ENCODE assay signal across 12 mouse cellular contexts in the genomic region with DNA sequence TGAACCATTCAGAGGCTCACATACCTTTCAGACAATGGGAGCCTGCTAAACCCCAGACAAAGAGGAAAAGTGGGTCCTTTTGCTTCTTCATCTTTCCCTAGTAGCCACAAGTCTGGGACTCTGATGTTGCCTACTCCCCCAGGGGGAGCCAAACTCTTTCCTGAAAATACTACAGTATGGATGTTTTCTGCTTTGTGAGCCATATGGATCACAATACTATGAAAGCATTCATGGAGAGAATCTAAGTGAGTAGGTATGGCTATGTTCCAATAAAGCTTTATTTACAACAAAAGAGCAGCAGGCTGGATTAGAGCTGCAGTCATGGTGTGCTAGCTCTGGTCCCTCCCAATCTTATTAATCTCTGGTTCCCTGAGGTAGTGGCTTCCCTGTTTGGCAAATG.
DNase-seq lines count a peak whose midpoint lies in the region; ATAC-seq lines count a peak whose summit lies in the region.
"Had no signal": no experiment of that assay in that cellular context is flagged by ENCODE, and none has a peak within 500 bp of the region (broad histone marks: within the 10 kb centered on the region; RNA-seq: fewer than 3 reads in every experiment).

No protein-coding gene starts in this region.

- peaks cover 3% of the 10 kb centered on the region for H3K9me3 ChIP-seq in forebrain, embryonic 10.5 days
- H3K9me3 ChIP-seq in forebrain, embryonic 11.5 days (ENCODE audit: control insufficient read depth, low read length): no peaks in the 10 kb centered on the region
- H3K9me3 ChIP-seq in midbrain, embryonic 14.5 days (ENCODE audit: control insufficient read depth, low read length): no peaks in the 10 kb centered on the region
- H3K9me3 ChIP-seq in midbrain, embryonic 11.5 days (ENCODE audit: control insufficient read depth, low read length): no peaks in the 10 kb centered on the region
- H3K9me3 ChIP-seq: lung, embryonic 15.5 days had no signal

- no peak for ATAC-seq in forebrain, embryonic 11.5 days (replicated peaks; ENCODE audit: low FRiP score)
- no peak for ATAC-seq in midbrain, embryonic 14.5 days (ENCODE audit: low FRiP score, low TSS enrichment)
- no peak for ATAC-seq in midbrain, embryonic 11.5 days (ENCODE audit: low FRiP score)
- ATAC-seq: intestine, embryonic 16.5 days had no signal

- H3K27me3 ChIP-seq in forebrain, embryonic 10.5 days (ENCODE audit: poor library complexity, severe bottlenecking): no peaks in the 10 kb centered on the region
- no peaks in the 10 kb centered on the region for H3K27me3 ChIP-seq in forebrain, embryonic 11.5 days (ENCODE audit: control insufficient read depth, insufficient read depth, low read length)
- no peaks in the 10 kb centered on the region for H3K27me3 ChIP-seq in midbrain, embryonic 14.5 days (ENCODE audit: control insufficient read depth, insufficient read depth, low read length)
- H3K27me3 ChIP-seq in midbrain, embryonic 11.5 days (ENCODE audit: control insufficient read depth, insufficient read depth, low read length): no peaks in the 10 kb centered on the region
- H3K27me3 ChIP-seq: lung, embryonic 15.5 days had no signal

- H3K4me2 ChIP-seq in forebrain, embryonic 11.5 days (ENCODE audit: low read depth, low read length, severe bottlenecking): no peak overlapping the region
- no peak overlapping the region for H3K4me2 ChIP-seq in midbrain, embryonic 14.5 days (ENCODE audit: low read length)
- H3K4me2 ChIP-seq in midbrain, embryonic 11.5 days: no peak overlapping the region
- H3K4me2 ChIP-seq: lung, embryonic 15.5 days had no signal

- H3K4me1 ChIP-seq in forebrain, embryonic 10.5 days: peaks cover 14% of the 10 kb centered on the region
- peaks cover 3% of the 10 kb centered on the region for H3K4me1 ChIP-seq in forebrain, embryonic 11.5 days (replicated peaks; ENCODE audit: control insufficient read depth, insufficient read depth, low read length)
- no peaks in the 10 kb centered on the region for H3K4me1 ChIP-seq in midbrain, embryonic 14.5 days (ENCODE audit: control insufficient read depth, insufficient read depth, low read length)
- H3K4me1 ChIP-seq in midbrain, embryonic 11.5 days (ENCODE audit: control insufficient read depth, insufficient read depth, low read length): no peaks in the 10 kb centered on the region
- H3K4me1 ChIP-seq: lung, embryonic 15.5 days had no signal

- no peaks in the 10 kb centered on the region for H3K36me3 ChIP-seq in forebrain, embryonic 10.5 days (replicated peaks)
- H3K36me3 ChIP-seq in forebrain, embryonic 11.5 days (ENCODE audit: control insufficient read depth, insufficient read depth, low read length): no peaks in the 10 kb centered on the region
- H3K36me3 ChIP-seq in midbrain, embryonic 14.5 days (ENCODE audit: control insufficient read depth, insufficient read depth, low read length): no peaks in the 10 kb centered on the region
- no peaks in the 10 kb centered on the region for H3K36me3 ChIP-seq in midbrain, embryonic 11.5 days (ENCODE audit: control insufficient read depth, insufficient read depth, low read length)
- H3K36me3 ChIP-seq: lung, embryonic 15.5 days had no signal

- H3K4me3 ChIP-seq in forebrain, embryonic 10.5 days: no peak overlapping the region
- no peak overlapping the region for H3K4me3 ChIP-seq in forebrain, embryonic 11.5 days (ENCODE audit: low read depth, low read length)
- no peak overlapping the region for H3K4me3 ChIP-seq in midbrain, embryonic 14.5 days (replicated peaks; ENCODE audit: low read depth, low read length)
- no peak overlapping the region for H3K4me3 ChIP-seq in midbrain, embryonic 11.5 days (ENCODE audit: low read depth, low read length)
- H3K4me3 ChIP-seq: lung, embryonic 15.5 days had no signal

- no peak overlapping the region for H3K9ac ChIP-seq in forebrain, embryonic 11.5 days (ENCODE audit: low read length)
- no peak overlapping the region for H3K9ac ChIP-seq in midbrain, embryonic 14.5 days (replicated peaks; ENCODE audit: low read length)
- H3K9ac ChIP-seq in midbrain, embryonic 11.5 days (ENCODE audit: low read length): no peak overlapping the region
- H3K9ac ChIP-seq: lung, embryonic 15.5 days had no signal

- peak overlapping the region; percentile 41; the same call in 1 of the 2 replicates for H3K27ac ChIP-seq in forebrain, embryonic 10.5 days
- H3K27ac ChIP-seq in forebrain, embryonic 11.5 days (ENCODE audit: low read depth, low read length): no peak overlapping the region
- no peak overlapping the region for H3K27ac ChIP-seq in midbrain, embryonic 14.5 days (replicated peaks; ENCODE audit: low read depth, low read length)
- H3K27ac ChIP-seq in midbrain, embryonic 11.5 days (ENCODE audit: low read depth, low read length): no peak overlapping the region
- H3K27ac ChIP-seq: lung, embryonic 15.5 days had no signal

- no peak for DNase-seq in forebrain, embryonic 10.5 days (ENCODE audit: extremely low spot score, low spot score)
- no peak for DNase-seq in forebrain, embryonic 11.5 days (ENCODE audit: low spot score)
- DNase-seq in kidney, postnatal 14 days: peak; percentile 20
- no peak for DNase-seq in kidney, adult 18-20 months
- DNase-seq in midbrain, embryonic 14.5 days: peak; percentile 44
- no peak for DNase-seq in midbrain, embryonic 11.5 days (ENCODE audit: low spot score, missing footprints)
- peak; percentile 46 for DNase-seq in lung, postnatal 36 days
- no peak for DNase-seq in B cell, adult 2 months
- DNase-seq: cerebellum, adult 8-10 months; gastrocnemius, postnatal 25 days had no signal

Comparison
In these comparisons a context has a peak if more than half of its experiments do, and no peak if none do; other contexts are left out.
1. DNase-seq: peak in kidney, postnatal 14 days (single experiment), midbrain, embryonic 14.5 days (single experiment) and lung, postnatal 36 days (single experiment); none in forebrain, embryonic 10.5 days (single experiment), forebrain, embryonic 11.5 days (single experiment), kidney, adult 18-20 months (single experiment), midbrain, embryonic 11.5 days (single experiment) and B cell, adult 2 months (0 of 2).